Mouse (Mus musculus) C2C12 (cell line): ENCODE results near the gene Kpna7. TPM values are rescaled to one million over a fixed set of nuclear protein-coding genes. Genes with fewer than 3 reads are reported as not detected.

Source experiments
- H3K27me3 ChIP-seq: one replicate; pipeline ENCODE4 v1.6.1; 2011; ENCODE audit not compliant: control insufficient read depth, insufficient read depth, insufficient read length
- H3K36me3 ChIP-seq: one replicate; pipeline ENCODE4 v1.6.1; 2011; ENCODE audit not compliant: control insufficient read depth, insufficient read depth
- H3K4me3 ChIP-seq: one replicate; pipeline ENCODE4 v1.5.1; 2011; ENCODE audit warnings: mild to moderate bottlenecking, control low read depth; ENCODE audit not compliant: poor library complexity, insufficient read depth, severe bottlenecking
- H3K79me2 ChIP-seq: one replicate; pipeline ENCODE4 v1.6.1; 2011; ENCODE audit not compliant: control insufficient read depth, insufficient read depth
- H3K79me3 ChIP-seq: one replicate; pipeline ENCODE4 v1.6.1; 2011; ENCODE audit warnings: low read depth, control low read depth
- H3ac ChIP-seq: one replicate; pipeline ENCODE3; 2011; ENCODE audit warnings: low read depth; ENCODE audit not compliant: control insufficient read depth, insufficient read length
- CEBPB ChIP-seq: IDR thresholded peaks from one replicate; pipeline ENCODE4 v1.6.1; 2011; ENCODE audit warnings: low read depth, mild to moderate bottlenecking, control low read depth, moderate library complexity
- CTCF ChIP-seq: IDR thresholded peaks from one replicate; pipeline ENCODE4 v1.5.1; 2011; ENCODE audit not compliant: control insufficient read depth, insufficient read depth, insufficient read length
- FOSL1 ChIP-seq: IDR thresholded peaks from one replicate; pipeline ENCODE4 v1.8.0; 2011; ENCODE audit warnings: mild to moderate bottlenecking, low read length; ENCODE audit not compliant: poor library complexity, insufficient read depth, severe bottlenecking
- MAX ChIP-seq: IDR thresholded peaks from one replicate; pipeline ENCODE4 v1.6.1; 2011; ENCODE audit warnings: mild to moderate bottlenecking, control low read depth
- MYOD1 ChIP-seq: IDR thresholded peaks from one replicate; pipeline ENCODE4 v1.6.1; 2011; ENCODE audit warnings: low read depth; ENCODE audit not compliant: control insufficient read depth, insufficient read length
- MYOG ChIP-seq: IDR thresholded peaks from one replicate; pipeline ENCODE4 v1.6.1; 2011; ENCODE audit not compliant: control insufficient read depth, insufficient read length; ENCODE audit errors: extremely low read depth
- USF1 ChIP-seq: IDR thresholded peaks from one replicate; pipeline ENCODE4 v1.6.1; 2011; ENCODE audit warnings: low read depth, mild to moderate bottlenecking, control low read depth, moderate library complexity
- polyA plus RNA-seq: library from polyadenylated mRNA; unstranded; fragments of >200 nt; fragmentation: generic; extraction: Trizol; gene quantifications from one replicate; pipeline ENCODE4 v1.2.1, GENCODE M21; 2012; ENCODE audit warnings: missing spikeins

Gene Kpna7
- polyA plus RNA-seq, 1 experiment = not detected

- no peaks in the 10 kb centered on the region for H3K36me3 ChIP-seq
- H3ac ChIP-seq = no peak overlapping the region
- TF ChIP-seq CEBPB (no peak), MYOG (no peak), MAX (no peak), CTCF (no peak), USF1 (no peak)
- peaks cover 100% of the 10 kb centered on the region for H3K79me2 ChIP-seq
- peaks cover 100% of the 10 kb centered on the region for H3K79me3 ChIP-seq
- no peak overlapping the region for H3K4me3 ChIP-seq
- H3K27me3 ChIP-seq = no peaks in the 10 kb centered on the region
Observed at GRCm38 (mm10) chr5:144944932-144945331, 138.9 kb downstream of the Kpna7 start.

GRCm38 (mm10) chr5:144944370-144944769, 139.5 kb downstream of the Kpna7 start:
- Histone ChIP-seq H3ac (no peak overlapping the region), H3K36me3 (no peaks in the 10 kb centered on the region), H3K79me3 (peaks cover 100% of the 10 kb centered on the region), H3K79me2 (peaks cover 100% of the 10 kb centered on the region), H3K27me3 (no peaks in the 10 kb centered on the region), H3K4me3 (no peak overlapping the region)
- TF ChIP-seq USF1 = no peak
- no peak for TF ChIP-seq CTCF
- TF ChIP-seq FOSL1 = no peak
- no peak for TF ChIP-seq CEBPB

GRCm38 (mm10) chr5:144943346-144943745, 140.5 kb downstream of the Kpna7 start:
- no peak overlapping the region for H3ac ChIP-seq
- H3K79me2 ChIP-seq = peaks cover 100% of the 10 kb centered on the region
- TF ChIP-seq CTCF = no peak
- TF ChIP-seq MYOG = no peak
- TF ChIP-seq FOSL1 = no peak
- TF ChIP-seq CEBPB = no peak
- TF ChIP-seq USF1 = no peak
- peaks cover 98% of the 10 kb centered on the region for H3K79me3 ChIP-seq
- no peaks in the 10 kb centered on the region for H3K36me3 ChIP-seq
- no peaks in the 10 kb centered on the region for H3K27me3 ChIP-seq
- H3K4me3 ChIP-seq = no peak overlapping the region

- H3K27me3 ChIP-seq = no peaks in the 10 kb centered on the region
- H3K36me3 ChIP-seq = no peaks in the 10 kb centered on the region
- no peak overlapping the region for H3K4me3 ChIP-seq
- H3K79me2 ChIP-seq = peaks cover 100% of the 10 kb centered on the region
- no peak for TF ChIP-seq MAX
- H3ac ChIP-seq = no peak overlapping the region
- peaks cover 98% of the 10 kb centered on the region for H3K79me3 ChIP-seq
Observed at GRCm38 (mm10) chr5:144942431-144942830, 141.4 kb downstream of the Kpna7 start.

GRCm38 (mm10) chr5:144940904-144941303, 142.9 kb downstream of the Kpna7 start:
- no peak for TF ChIP-seq CTCF
- TF ChIP-seq USF1 = no peak
- no peak for TF ChIP-seq MYOG
- TF ChIP-seq MAX = no peak
- TF ChIP-seq CEBPB = no peak
- TF ChIP-seq MYOD1 = no peak
- no peak for TF ChIP-seq FOSL1
- Histone ChIP-seq H3ac (no peak overlapping the region), H3K36me3 (no peaks in the 10 kb centered on the region), H3K27me3 (no peaks in the 10 kb centered on the region), H3K4me3 (no peak overlapping the region), H3K79me2 (peaks cover 100% of the 10 kb centered on the region), H3K79me3 (peaks cover 97% of the 10 kb centered on the region)

- no peak overlapping the region for H3ac ChIP-seq
- H3K36me3 ChIP-seq = no peaks in the 10 kb centered on the region
- TF ChIP-seq MYOD1 = no peak
- no peak for TF ChIP-seq FOSL1
- TF ChIP-seq MAX = no peak
- TF ChIP-seq CTCF = no peak
- TF ChIP-seq CEBPB = no peak
- TF ChIP-seq MYOG = no peak
- TF ChIP-seq USF1 = no peak
- no peak overlapping the region for H3K4me3 ChIP-seq
- no peaks in the 10 kb centered on the region for H3K27me3 ChIP-seq
- H3K79me3 ChIP-seq = peaks cover 92% of the 10 kb centered on the region
- peaks cover 100% of the 10 kb centered on the region for H3K79me2 ChIP-seq
Observed at GRCm38 (mm10) chr5:144937304-144937703, 146.5 kb downstream of the Kpna7 start.

Other genes starting within 250 kb of the Kpna7 start
- 39.1 TPM for gene Smurf1, start 118.2 kb downstream of the Kpna7 start, polyA plus RNA-seq
- gene Gm4871, start 51.3 kb downstream of the Kpna7 start, polyA plus RNA-seq = not detected
- gene 1700018F24Rik, start 41.0 kb downstream of the Kpna7 start, polyA plus RNA-seq = not detected
- gene Arpc1a, start 200 bp downstream of the Kpna7 start, polyA plus RNA-seq = 91.7 TPM
- 741 TPM for gene Arpc1b, start 30.2 kb upstream of the Kpna7 start, polyA plus RNA-seq
- gene Pdap1, start 56.2 kb upstream of the Kpna7 start, polyA plus RNA-seq = 136 TPM
- 175 TPM for gene Bud31, start 56.3 kb upstream of the Kpna7 start, polyA plus RNA-seq
- 14.5 TPM for gene Ptcd1, start 83.1 kb upstream of the Kpna7 start, polyA plus RNA-seq
- 47.7 TPM for gene Cpsf4, start 83.2 kb upstream of the Kpna7 start, polyA plus RNA-seq
- gene Atp5j2, start 108.0 kb upstream of the Kpna7 start, polyA plus RNA-seq = 643 TPM
- 2.0 TPM for gene Zkscan14, start 117.8 kb upstream of the Kpna7 start, polyA plus RNA-seq
- 3.6 TPM for gene Zkscan5, start 120.5 kb upstream of the Kpna7 start, polyA plus RNA-seq
- 7.7 TPM for gene Zfp655, start 147.7 kb upstream of the Kpna7 start, polyA plus RNA-seq
- 10.4 TPM for gene Zscan25, start 196.5 kb upstream of the Kpna7 start, polyA plus RNA-seq